Mouse (Mus musculus) myocyte (in vitro differentiated cells): ENCODE measurements around the gene Nxn.

ENCODE experiments used
- MYOD1 ChIP-seq, 3 experiments: IDR thresholded peaks; one replicate each; pipeline ENCODE4 v1.6.1; 2011; ENCODE audit warnings: control low read depth in 2 of 3, low read depth in 2 of 3, mild to moderate bottlenecking in 2 of 3, moderate library complexity in 1 of 3; ENCODE audit not compliant: insufficient read length in 2 of 3, control insufficient read depth in 1 of 3
- USF1 ChIP-seq: IDR thresholded peaks from one replicate; pipeline ENCODE4 v1.6.1; 2011; ENCODE audit warnings: low read depth, mild to moderate bottlenecking, control low read depth, moderate library complexity

GRCm38 (mm10) chr11:76420896-76421295 is 22.0 kb upstream of the Nxn start:
- no peak for TF ChIP-seq MYOD1 (IDR thresholded peaks at IDR 0.05; ENCODE audit: control insufficient read depth in 1 of 3, insufficient read length in 2 of 3, low read depth in 2 of 3)
- TF ChIP-seq USF1, result no peak
